Mouse (Mus musculus) forebrain, embryonic 10.5 days (tissue): ENCODE data around the gene Gamt. TPM values are rescaled to one million over a fixed set of nuclear protein-coding genes. Genes with fewer than 3 reads are reported as not detected.
"Not testable (repeated sequence)": the region's sequence is repeated elsewhere in the genome, so short reads cannot be mapped to it uniquely, and the experiment has no call there.

Experiments
- DNase-seq: peaks from one replicate; pipeline ENCODE4 v3.0.0-alpha.2; 2017; ENCODE audit warnings: low spot score; ENCODE audit errors: extremely low spot score
- H3K27ac ChIP-seq: fragments of 300-500 bp; sonication (generic); 2 replicates; pipeline ENCODE4 v1.5.1; 2016; ENCODE audit warnings: mild to moderate bottlenecking
- H3K27me3 ChIP-seq: fragments of 300-500 bp; sonication (generic); 2 replicates; pipeline ENCODE4 v1.6.1; 2016; ENCODE audit warnings: mild to moderate bottlenecking; ENCODE audit not compliant: poor library complexity, severe bottlenecking
- H3K36me3 ChIP-seq: fragments of 300-500 bp; sonication (generic); replicated peaks from 2 replicates; pipeline ENCODE4 v1.6.1; 2016; ENCODE audit warnings: mild to moderate bottlenecking, moderate library complexity
- H3K4me1 ChIP-seq: fragments of 300-500 bp; sonication (generic); 2 replicates; pipeline ENCODE4 v1.6.1; 2016
- H3K4me3 ChIP-seq: fragments of 300-500 bp; sonication (generic); 2 replicates; pipeline ENCODE4 v1.5.1; 2016; ENCODE audit warnings: mild to moderate bottlenecking, moderate library complexity
- H3K9me3 ChIP-seq: fragments of 300-500 bp; sonication (generic); 2 replicates; pipeline ENCODE4 v1.6.1; 2016; ENCODE audit warnings: mild to moderate bottlenecking, moderate library complexity
- WGBS: fragments of 180-500 bp; shearing (Covaris S2); methylation state at CpG from one replicate; pipeline ENCODE4 v1.1.7; 2016; 5-methylcytosine and 5-hydroxymethylcytosine counted together
- polyA plus RNA-seq: library from polyadenylated mRNA; unstranded; fragments of >200 nt; fragmentation: Nextera tagmentation; extraction: Ambion mirVana; gene quantifications from 2 replicates; pipeline ENCODE4 v1.2.1, GENCODE M21; 2016

The Gamt gene
- polyA plus RNA-seq, 1 experiment from 2014 or later, result 18.3 TPM

GRCm38 (mm10) chr10:80236145-80236825 lies 24.5 kb downstream of the Gamt start:
- H3K27ac ChIP-seq, result no peak overlapping the region
- no peaks in the 10 kb centered on the region for H3K27me3 ChIP-seq
- no peaks in the 10 kb centered on the region for H3K9me3 ChIP-seq
- no peak for DNase-seq
- WGBS, result 94% methylated on average over 13 of the region's 13 CpGs
- H3K4me3 ChIP-seq, result no peak overlapping the region
- peaks cover 100% of the 10 kb centered on the region for H3K36me3 ChIP-seq
- peaks cover 26% of the 10 kb centered on the region for H3K4me1 ChIP-seq

- Histone ChIP-seq H3K9me3 (no peaks in the 10 kb centered on the region), H3K4me3 (peak overlapping the region; percentile 94), H3K27me3 (no peaks in the 10 kb centered on the region), H3K4me1 (peaks cover 64% of the 10 kb centered on the region), H3K36me3 (peaks cover 50% of the 10 kb centered on the region), H3K27ac (peak overlapping the region; percentile 99)
- DNase-seq, result no peak
- whole genome bisulfite sequencing, result 77% methylated on average over 15 of the region's 15 CpGs
Observed at GRCm38 (mm10) chr10:80227877-80228775, 32.7 kb downstream of the Gamt start.

GRCm38 (mm10) chr10:80227166-80227539 lies 33.7 kb downstream of the Gamt start:
- H3K36me3 ChIP-seq, result peaks cover 40% of the 10 kb centered on the region
- H3K9me3 ChIP-seq, result no peaks in the 10 kb centered on the region
- H3K4me3 ChIP-seq, result peak overlapping the region; percentile 94
- H3K27me3 ChIP-seq, result no peaks in the 10 kb centered on the region
- DNase-seq, result no peak
- H3K4me1 ChIP-seq, result peaks cover 54% of the 10 kb centered on the region
- H3K27ac ChIP-seq, result peak overlapping the region; percentile 99
- 16% methylated on average over 10 of the region's 10 CpGs for WGBS

- WGBS, result under 1% methylated on average over 75 of the region's 75 CpGs
- Histone ChIP-seq H3K4me3 (peak within 1 kb of the TSS; percentile 94), H3K27ac (peak within 1 kb of the TSS; percentile 99), H3K27me3 (no peaks in the 10 kb centered on the region), H3K36me3 (peaks cover 34% of the 10 kb centered on the region), H3K9me3 (no peaks in the 10 kb centered on the region), H3K4me1 (peaks cover 58% of the 10 kb centered on the region)
- DNase-seq, result peak; percentile 99
Observed at GRCm38 (mm10) chr10:80226416-80227165, 34.2 kb downstream of the Gamt start, which contains the start of gene Mum1. Gene Mum1 (plus strand): TSS chr10:80226434.

- H3K36me3 ChIP-seq, result peaks cover 30% of the 10 kb centered on the region
- H3K4me3 ChIP-seq, result peak overlapping the region; percentile 94
- peaks cover 63% of the 10 kb centered on the region for H3K4me1 ChIP-seq
- WGBS, result under 1% methylated on average over 14 of the region's 14 CpGs
- no peak for DNase-seq
- no peaks in the 10 kb centered on the region for H3K9me3 ChIP-seq
- peak overlapping the region; percentile 99 for H3K27ac ChIP-seq
- H3K27me3 ChIP-seq, result no peaks in the 10 kb centered on the region
Observed at GRCm38 (mm10) chr10:80226071-80226415, 34.8 kb downstream of the Gamt start.

GRCm38 (mm10) chr10:80223137-80223536 lies 37.7 kb downstream of the Gamt start:
- not testable (repeated sequence) for H3K9me3 ChIP-seq, H3K27ac ChIP-seq, H3K36me3 ChIP-seq, H3K4me3 ChIP-seq, DNase-seq, H3K27me3 ChIP-seq
- H3K4me1 ChIP-seq, result peaks cover 49% of the 10 kb centered on the region
- 97% methylated on average over 2 of the region's 2 CpGs for WGBS

- Histone ChIP-seq H3K4me3 (no peak overlapping the region), H3K36me3 (no peaks in the 10 kb centered on the region), H3K27ac (0 out of 2 replicates have a peak overlapping the region, but pooled peaks have one; percentile 37), H3K4me1 (peaks cover 30% of the 10 kb centered on the region), H3K27me3 (peaks cover 5% of the 10 kb centered on the region), H3K9me3 (no peaks in the 10 kb centered on the region)
- DNase-seq, result no peak
- 41% methylated on average over 8 of the region's 9 CpGs for whole genome bisulfite sequencing
Observed at GRCm38 (mm10) chr10:80220676-80221075, 40.1 kb downstream of the Gamt start.

- Histone ChIP-seq H3K9me3 (no peaks in the 10 kb centered on the region), H3K4me1 (peaks cover 20% of the 10 kb centered on the region), H3K4me3 (peak overlapping the region; percentile 18; the same call in 1 of the 2 replicates), H3K36me3 (no peaks in the 10 kb centered on the region), H3K27ac (peak overlapping the region; percentile 84), H3K27me3 (peaks cover 8% of the 10 kb centered on the region)
- WGBS, result 12% methylated on average over 16 of the region's 16 CpGs
- DNase-seq, result no peak
Observed at GRCm38 (mm10) chr10:80215048-80215772, 45.6 kb downstream of the Gamt start.

GRCm38 (mm10) chr10:80211547-80212103 lies 49.2 kb downstream of the Gamt start:
- Histone ChIP-seq H3K27me3 (peaks cover 42% of the 10 kb centered on the region), H3K4me1 (peaks cover 41% of the 10 kb centered on the region)
- H3K9me3 ChIP-seq, H3K36me3 ChIP-seq, H3K4me3 ChIP-seq, DNase-seq, H3K27ac ChIP-seq: not testable (repeated sequence)
- 68% methylated on average over 7 of the region's 7 CpGs for WGBS

GRCm38 (mm10) chr10:80208841-80209371 lies 51.9 kb downstream of the Gamt start:
- no peaks in the 10 kb centered on the region for H3K36me3 ChIP-seq
- H3K4me3 ChIP-seq, result peak overlapping the region; percentile 29
- H3K27me3 ChIP-seq, result peaks cover 40% of the 10 kb centered on the region
- H3K9me3 ChIP-seq, result no peaks in the 10 kb centered on the region
- H3K27ac ChIP-seq, result peak overlapping the region; percentile 66
- 10% methylated on average over 24 of the region's 24 CpGs for WGBS
- H3K4me1 ChIP-seq, result peaks cover 37% of the 10 kb centered on the region
- no peak for DNase-seq

GRCm38 (mm10) chr10:80208248-80208647 lies 52.6 kb downstream of the Gamt start:
- H3K27ac ChIP-seq, result peak overlapping the region; percentile 66; the same call in 1 of the 2 replicates
- H3K36me3 ChIP-seq, result no peaks in the 10 kb centered on the region
- no peak for DNase-seq
- 82% methylated on average over 4 of the region's 4 CpGs for WGBS
- peaks cover 40% of the 10 kb centered on the region for H3K27me3 ChIP-seq
- no peak overlapping the region for H3K4me3 ChIP-seq
- peaks cover 41% of the 10 kb centered on the region for H3K4me1 ChIP-seq
- no peaks in the 10 kb centered on the region for H3K9me3 ChIP-seq
